Mouse (Mus musculus): ENCODE results near the gene Mfap4.

GRCm38 (mm10) chr11:61504713-61505257, 19.6 kb downstream of the Mfap4 start, which contains the start of gene B9d1:
- TF ChIP-seq CTCF (conservative IDR thresholded peaks at IDR 0.05; ENCODE audit: insufficient read depth, insufficient read length, low read depth, low read length), result peak; percentile 98
- no peak for TF ChIP-seq POLR2A (IDR thresholded peaks at IDR 0.05; ENCODE audit: low read depth, low read length)

Measured in kidney, adult 2 months (tissue).